Mouse (Mus musculus) stomach, postnatal 0 days (tissue): ENCODE results near the gene Vsig10.

Source experiments
- CTCF ChIP-seq: IDR thresholded peaks from 2 replicates; pipeline ENCODE4 v1.5.1; 2016; ENCODE audit warnings: antibody characterized with exemption, low read depth, mild to moderate bottlenecking, moderate library complexity
- EP300 ChIP-seq: optimal IDR thresholded peaks from 2 replicates; pipeline ENCODE3; 2016; ENCODE audit warnings: antibody characterized with exemption

GRCm38 (mm10) chr5:117390895-117391294, 72.0 kb downstream of the Vsig10 start:
- no peak for TF ChIP-seq EP300
- TF ChIP-seq CTCF = no peak
